22 mouse cellular contexts compared by ENCODE assay signal in the genomic region with DNA sequence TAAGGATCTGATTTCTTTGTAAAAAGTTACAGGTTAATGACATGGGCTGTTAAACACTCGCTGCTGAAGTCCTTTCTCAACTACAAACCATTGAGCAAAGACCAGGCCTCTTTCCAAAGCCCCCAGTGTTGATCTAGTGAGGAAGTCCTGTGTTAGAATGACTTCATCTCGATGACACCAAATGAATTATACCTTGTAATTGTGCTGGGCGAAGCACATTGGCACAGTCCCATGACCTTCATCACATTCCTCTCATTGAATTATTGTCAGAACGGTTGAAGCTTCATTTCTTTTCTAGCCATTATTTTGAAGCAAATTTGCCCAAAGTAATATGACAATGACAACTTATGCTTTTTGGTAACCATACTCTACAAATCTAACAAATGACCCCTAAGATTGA. TPM values are rescaled to one million over a fixed set of nuclear protein-coding genes. Genes with fewer than 3 reads are reported as not detected.
A peak's percentile ranks its signal among the peaks of the same experiment; 100 is the strongest.
DNase-seq lines count a peak whose midpoint lies in the region; ATAC-seq and TF ChIP-seq lines count a peak whose summit lies in the region.
"Had no signal": no experiment of that assay in that cellular context is flagged by ENCODE, and none has a peak within 500 bp of the region (broad histone marks: within the 10 kb centered on the region; RNA-seq: fewer than 3 reads in every experiment).

No protein-coding gene starts in this region.

- TF ChIP-seq CTCF in heart, adult 2 months (IDR thresholded peaks at IDR 0.05): no peak

- DNase-seq in heart, adult 11 months: peak; percentile 71
- no peak for DNase-seq in heart, adult 2 months
- peak; percentile 65 for DNase-seq in adrenal gland, adult 8-10 months
- peak; percentile 38 for DNase-seq in adrenal gland, postnatal 25 days
- DNase-seq in retina, postnatal 1 day: no peak
- DNase-seq: B cell, adult 2 months; cerebellum, adult 18-20 months; cerebellum, adult 9-10 months; cerebellum, postnatal 14 days; forebrain, postnatal 0 days; gastrocnemius, postnatal 25 days; kidney, adult 11 months; kidney, adult 9 months had no signal

- no peak for TF ChIP-seq EP300 in heart, adult 2 months (IDR thresholded peaks at IDR 0.05; ENCODE audit: insufficient read depth, low read depth, low read length)

- no peak overlapping the region for H3K27ac ChIP-seq in heart, adult 2 months
- H3K27ac ChIP-seq in hindbrain, embryonic 12.5 days: no peak overlapping the region
- H3K27ac ChIP-seq: forebrain, embryonic 10.5 days; hindbrain, embryonic 13.5 days; intestine, embryonic 15.5 days had no signal

- H3K4me1 ChIP-seq in heart, adult 2 months (ENCODE audit: control insufficient read depth, insufficient read depth, low read length): 0 out of 2 replicates have a peak, but pooled peaks cover 2% of the 10 kb centered on the region
- H3K4me1 ChIP-seq in hindbrain, embryonic 12.5 days: no peaks in the 10 kb centered on the region
- H3K4me1 ChIP-seq: hindbrain, embryonic 13.5 days; intestine, embryonic 15.5 days had no signal

- no peak for TF ChIP-seq POLR2A in heart, adult 2 months (IDR thresholded peaks at IDR 0.05; ENCODE audit: insufficient read depth, low read depth, low read length)

- WGBS in heart, adult 2 months: 85% methylated on average over 4 of the region's 4 CpGs
- WGBS in hindbrain, embryonic 12.5 days: 90% methylated on average over 4 of the region's 4 CpGs

- no peak overlapping the region for H3K9ac ChIP-seq in heart, adult 2 months (ENCODE audit: low read depth, low read length)
- no peak overlapping the region for H3K9ac ChIP-seq in hindbrain, embryonic 12.5 days
- H3K9ac ChIP-seq: forebrain, postnatal 0 days; hindbrain, embryonic 13.5 days; intestine, embryonic 15.5 days had no signal

- no peaks in the 10 kb centered on the region for H3K36me3 ChIP-seq in heart, adult 2 months (ENCODE audit: control insufficient read depth, insufficient read depth, low read length)
- H3K36me3 ChIP-seq in hindbrain, embryonic 12.5 days: no peaks in the 10 kb centered on the region
- H3K36me3 ChIP-seq: forebrain, embryonic 10.5 days; G1E; hindbrain, embryonic 13.5 days; intestine, embryonic 15.5 days had no signal

- H3K9me3 ChIP-seq in hindbrain, embryonic 12.5 days (replicated peaks): no peaks in the 10 kb centered on the region
- H3K9me3 ChIP-seq: forebrain, embryonic 10.5 days; G1E; hindbrain, embryonic 13.5 days; intestine, embryonic 15.5 days had no signal

- no peak overlapping the region for H3K4me3 ChIP-seq in heart, adult 2 months
- no peak overlapping the region for H3K4me3 ChIP-seq in hindbrain, embryonic 12.5 days
- H3K4me3 ChIP-seq: forebrain, embryonic 10.5 days; hindbrain, embryonic 13.5 days; intestine, embryonic 15.5 days had no signal

- H3K4me2 ChIP-seq in hindbrain, embryonic 12.5 days (replicated peaks): no peak overlapping the region
- H3K4me2 ChIP-seq: heart, embryonic 11.5 days; hindbrain, embryonic 13.5 days; intestine, embryonic 15.5 days had no signal

- H3K79me2 ChIP-seq in heart, adult 2 months (replicated peaks; ENCODE audit: control insufficient read depth, insufficient read depth, low read length): no peaks in the 10 kb centered on the region

- H3K27me3 ChIP-seq in heart, adult 2 months (ENCODE audit: control insufficient read depth, insufficient read depth, low read length): no peaks in the 10 kb centered on the region
- no peaks in the 10 kb centered on the region for H3K27me3 ChIP-seq in hindbrain, embryonic 12.5 days
- H3K27me3 ChIP-seq: CH12.LX; hindbrain, embryonic 13.5 days; intestine, embryonic 15.5 days had no signal

- intact Hi-C loops in heart, adult 2 months (cut with DNase I): no loop called here

- ATAC-seq in hindbrain, embryonic 12.5 days (ENCODE audit: low FRiP score): no peak
- ATAC-seq: forebrain, embryonic 14.5 days; forebrain, postnatal 0 days; hindbrain, embryonic 16.5 days; intestine, embryonic 15.5 days had no signal

RNA-seq across cellular contexts. Expression of gene Prkg1, which starts 54.5 kb away (rescaled TPM):
- total RNA-seq in heart, adult 2 months (2021): 10 to 100 TPM; 11.0 to 13.6 TPM
- 2.2 and 3.4 TPM in 2 replicates for polyA plus RNA-seq in heart, adult 2 months (2012; rRNA removed)
- total RNA-seq in adrenal gland, adult 8-10 months (2022): 10 to 100 TPM in 3 of 4 experiments, 1 to 10 TPM in 1; 8.4 to 12.1 (median 11.5) TPM
- total RNA-seq in adrenal gland, postnatal 25 days (2021): 7.7 and 8.2 TPM in 2 replicates
- polyA plus RNA-seq in hindbrain, embryonic 12.5 days (2016; fragmentation: Nextera tagmentation; extraction: Ambion mirVana): 9.2 and 10.9 TPM in 2 replicates
- total RNA-seq: CH12.LX had no signal

Comparison
In these comparisons a context has a peak if more than half of its experiments do, and no peak if none do; other contexts are left out.
1. DNase-seq: peak in heart, adult 11 months (single experiment), adrenal gland, adult 8-10 months (single experiment) and adrenal gland, postnatal 25 days (single experiment); none in heart, adult 2 months (0 of 2) and retina, postnatal 1 day (single experiment).